Mouse (Mus musculus) forebrain, embryonic 16.5 days (tissue): Measurements from ENCODE around the gene Tgm7. TPM values are rescaled to one million over a fixed set of nuclear protein-coding genes. Genes with fewer than 3 reads are reported as not detected.
A peak's percentile ranks its signal among the peaks of the same experiment; 100 is the strongest.

Experiments
- ATAC-seq: fragments of 200-750 bp; cut with Nextera tagmentation; 2 replicates; pipeline ENCODE4 v1.8.0; 2017; ENCODE audit warnings: mild to moderate bottlenecking, moderate library complexity
- H3K27ac ChIP-seq: fragments of 300-500 bp; sonication (generic); 2 replicates; pipeline ENCODE4 v1.5.1; 2014; ENCODE audit warnings: low read length, control low read depth
- H3K27me3 ChIP-seq: fragments of 300-500 bp; sonication (generic); replicated peaks from 2 replicates; pipeline ENCODE4 v1.6.1; 2014; ENCODE audit warnings: low read length; ENCODE audit not compliant: control insufficient read depth, insufficient read depth
- H3K36me3 ChIP-seq: fragments of 300-500 bp; sonication (generic); 2 replicates; pipeline ENCODE4 v1.6.1; 2014; ENCODE audit not compliant: control insufficient read depth, insufficient read depth
- H3K4me1 ChIP-seq: fragments of 300-500 bp; sonication (generic); replicated peaks from 2 replicates; pipeline ENCODE4 v1.6.1; 2014; ENCODE audit warnings: low read length; ENCODE audit not compliant: control insufficient read depth, insufficient read depth
- H3K4me2 ChIP-seq: fragments of 300-500 bp; sonication (generic); 2 replicates; pipeline ENCODE4 v1.6.1; 2014; ENCODE audit warnings: mild to moderate bottlenecking, low read length, control low read depth
- H3K4me3 ChIP-seq: fragments of 300-500 bp; sonication (generic); replicated peaks from 2 replicates; pipeline ENCODE4 v1.5.1; 2014; ENCODE audit warnings: mild to moderate bottlenecking, low read length, control low read depth
- H3K9ac ChIP-seq: fragments of 300-500 bp; sonication (generic); replicated peaks from 2 replicates; pipeline ENCODE4 v1.6.1; 2014; ENCODE audit warnings: low read depth, low read length, control low read depth
- H3K9me3 ChIP-seq: fragments of 300-500 bp; sonication (generic); 2 replicates; pipeline ENCODE4 v1.6.1; 2016; ENCODE audit warnings: low read length; ENCODE audit not compliant: control insufficient read depth
- WGBS: fragments of 180-500 bp; shearing (Covaris S2); extraction: QIAGEN DNeasy Blood & Tissue Kit; methylation state at CpG from one replicate; pipeline ENCODE4 v1.1.7; 2014; 5-methylcytosine and 5-hydroxymethylcytosine counted together
- polyA plus RNA-seq: library from polyadenylated mRNA; unstranded; fragments of >200 nt; fragmentation: Nextera tagmentation; extraction: Ambion mirVana; gene quantifications from 2 replicates; pipeline ENCODE4 v1.2.1, GENCODE M21; 2015

Tgm7 gene
- polyA plus RNA-seq, result not detected in 2 replicates

DNA sequence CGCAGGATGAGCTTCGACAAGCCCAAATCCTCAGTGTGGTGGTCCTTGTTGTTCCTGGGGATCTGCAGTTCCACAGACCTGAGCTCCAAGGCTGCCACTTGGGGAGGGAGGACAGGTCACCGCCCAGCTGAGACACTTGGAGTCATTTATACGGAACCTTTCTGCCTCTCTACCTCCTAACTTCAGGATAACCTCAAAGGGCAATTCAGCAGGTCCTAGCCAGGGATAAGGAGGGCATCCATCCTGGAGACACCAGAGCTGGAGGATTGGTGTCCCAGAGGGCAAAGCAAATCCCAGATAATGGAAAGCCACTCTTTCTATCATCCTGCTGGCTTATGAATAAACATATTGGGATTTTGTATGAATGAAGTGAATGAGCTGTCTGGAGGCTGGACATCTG lies at the start of gene Tgm7:
Tgm7 (minus strand) TSS at position 101 of the 400 bp plus-strand sequence.
- no peak for ATAC-seq
- Histone ChIP-seq H3K27me3 (no peaks in the 10 kb centered on the region), H3K4me3 (no peak within 1 kb of the TSS), H3K9ac (no peak within 1 kb of the TSS), H3K4me1 (no peaks in the 10 kb centered on the region), H3K36me3 (no peaks in the 10 kb centered on the region), H3K27ac (no peak within 1 kb of the TSS), H3K4me2 (no peak within 1 kb of the TSS), H3K9me3 (no peaks in the 10 kb centered on the region)
- 91% methylated on average over 4 of the region's 4 CpGs for WGBS

DNA sequence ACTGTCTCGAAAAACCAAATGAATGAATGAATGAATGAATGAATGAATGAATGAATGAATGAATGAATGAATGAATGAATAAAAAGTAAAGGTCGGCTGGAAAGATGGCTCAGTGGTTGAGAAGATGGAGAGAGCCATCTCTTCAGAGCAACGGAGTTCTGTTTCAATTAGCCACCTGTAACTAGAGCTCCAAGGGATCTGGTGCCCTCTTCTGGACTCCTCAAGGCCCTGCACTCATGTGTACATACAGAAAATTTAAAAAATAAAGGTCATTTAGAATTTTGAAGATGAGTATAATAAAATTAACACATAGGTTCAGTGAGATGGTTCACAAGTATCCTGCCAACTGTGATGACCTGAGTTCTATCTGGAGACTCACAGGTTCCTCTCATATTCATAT lies 43.5 kb upstream of the Tgm7 start:
- no peak overlapping the region for H3K27ac ChIP-seq
- H3K27me3 ChIP-seq, result no peaks in the 10 kb centered on the region
- H3K36me3 ChIP-seq, result peaks cover 16% of the 10 kb centered on the region
- H3K9ac ChIP-seq, result no peak overlapping the region
- no peaks in the 10 kb centered on the region for H3K4me1 ChIP-seq
- WGBS, result 88% methylated on average over 3 of the region's 3 CpGs
- no peaks in the 10 kb centered on the region for H3K9me3 ChIP-seq
- ATAC-seq, result no peak
- H3K4me2 ChIP-seq, result no peak overlapping the region
- no peak overlapping the region for H3K4me3 ChIP-seq

DNA sequence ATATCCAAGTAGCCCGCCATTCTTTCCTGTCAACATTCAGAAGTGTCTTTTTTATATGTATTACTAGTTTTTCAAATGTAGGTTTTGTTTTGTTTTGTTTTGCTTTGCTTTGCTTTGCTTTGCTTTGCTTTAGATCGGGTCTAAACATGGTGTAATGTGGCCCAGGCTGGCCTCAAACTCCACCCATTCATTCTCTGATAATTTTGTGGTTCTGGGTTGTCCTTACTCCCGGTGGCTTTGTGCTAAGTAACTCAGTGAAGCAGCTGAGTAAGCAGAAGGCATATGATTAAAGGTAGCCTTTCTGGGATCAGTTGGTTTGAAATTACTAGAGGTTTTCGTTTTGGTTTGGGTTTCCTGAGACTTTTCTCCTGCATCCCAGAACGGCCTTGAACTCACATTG lies 40.1 kb upstream of the Tgm7 start:
- Histone ChIP-seq H3K27ac (no peak overlapping the region), H3K4me1 (no peaks in the 10 kb centered on the region), H3K36me3 (peaks cover 13% of the 10 kb centered on the region), H3K27me3 (no peaks in the 10 kb centered on the region), H3K4me2 (no peak overlapping the region), H3K9me3 (no peaks in the 10 kb centered on the region), H3K4me3 (no peak overlapping the region), H3K9ac (no peak overlapping the region)
- WGBS, result 87% methylated on average over 5 of the region's 5 CpGs
- ATAC-seq, result no peak

DNA sequence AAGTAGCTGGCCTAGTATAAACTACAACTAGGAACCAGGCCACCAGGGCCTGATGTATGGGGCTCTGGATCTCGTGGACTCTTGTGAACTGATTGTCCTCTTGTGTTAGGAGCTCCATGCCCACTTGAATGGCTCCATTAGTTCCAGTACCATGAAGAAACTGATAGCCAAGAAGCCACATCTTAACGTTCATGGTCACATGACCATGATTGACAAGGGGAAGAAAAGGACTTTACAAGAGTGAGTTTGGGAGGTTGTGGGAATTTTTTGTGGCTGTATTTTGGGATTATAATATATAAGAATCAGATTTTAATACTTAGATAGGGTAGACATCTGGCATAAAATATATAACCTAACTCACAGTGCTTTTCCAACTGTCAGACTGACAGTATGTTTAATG lies 32.8 kb upstream of the Tgm7 start:
- no peaks in the 10 kb centered on the region for H3K9me3 ChIP-seq
- H3K27ac ChIP-seq, result no peak overlapping the region
- WGBS, result 53% methylated on average over 2 of the region's 2 CpGs

DNA sequence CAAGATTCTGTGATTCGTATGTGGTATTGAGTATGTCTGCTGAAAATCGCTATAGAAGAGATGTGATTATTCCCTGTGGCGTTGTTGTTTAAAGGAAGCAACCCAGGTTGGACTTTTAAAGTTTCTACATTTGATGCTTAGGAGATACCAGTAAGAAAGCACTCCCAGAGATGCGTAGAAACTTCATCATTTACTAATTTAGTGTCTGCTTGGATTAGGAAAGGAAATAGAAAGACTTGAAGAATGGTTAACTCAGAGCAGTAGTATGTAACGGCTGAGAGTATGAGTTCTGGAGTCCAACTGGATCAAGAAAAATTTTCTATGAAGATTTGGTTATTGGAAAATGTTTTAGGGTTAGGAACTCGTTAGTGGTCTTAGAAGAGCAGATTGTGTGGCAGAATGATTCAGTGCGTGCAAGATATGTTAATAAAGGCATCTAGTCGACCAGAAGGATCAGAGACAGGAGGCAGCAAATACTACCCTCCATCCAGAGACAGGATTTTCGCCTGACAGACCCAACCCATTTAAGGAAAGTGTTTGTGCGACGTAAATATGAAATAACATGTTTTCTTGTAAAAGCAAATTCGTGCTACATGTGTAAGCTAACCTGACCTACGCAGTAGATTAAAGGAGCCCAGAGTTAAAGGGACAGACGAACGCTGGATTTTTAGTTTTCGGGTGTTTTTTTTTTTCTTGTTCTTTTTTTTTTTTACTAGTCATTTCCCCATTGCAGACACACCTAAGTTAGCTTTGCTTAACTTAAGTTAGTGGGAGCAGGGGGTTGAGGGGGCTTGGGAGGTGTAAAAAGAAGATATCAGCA lies 31.8 kb upstream of the Tgm7 start:
- Histone ChIP-seq H3K4me1 (peaks cover 29% of the 10 kb centered on the region), H3K9me3 (no peaks in the 10 kb centered on the region), H3K36me3 (peaks cover 3% of the 10 kb centered on the region; the same call in 1 of the 2 replicates), H3K4me3 (peak overlapping the region; percentile 83), H3K4me2 (peak overlapping the region; percentile 73), H3K9ac (peak overlapping the region; percentile 90), H3K27ac (peak overlapping the region; percentile 99), H3K27me3 (no peaks in the 10 kb centered on the region)
- no peak for ATAC-seq
- 62% methylated on average over 16 of the region's 16 CpGs for WGBS

More for the DNA sequence above, 32.8 kb upstream of the Tgm7 start:
- Histone ChIP-seq H3K27me3 (no peaks in the 10 kb centered on the region), H3K9ac (no peak overlapping the region), H3K36me3 (peaks cover 7% of the 10 kb centered on the region), H3K4me1 (peaks cover 28% of the 10 kb centered on the region), H3K4me3 (no peak overlapping the region), H3K4me2 (no peak overlapping the region)
- no peak for ATAC-seq

DNA sequence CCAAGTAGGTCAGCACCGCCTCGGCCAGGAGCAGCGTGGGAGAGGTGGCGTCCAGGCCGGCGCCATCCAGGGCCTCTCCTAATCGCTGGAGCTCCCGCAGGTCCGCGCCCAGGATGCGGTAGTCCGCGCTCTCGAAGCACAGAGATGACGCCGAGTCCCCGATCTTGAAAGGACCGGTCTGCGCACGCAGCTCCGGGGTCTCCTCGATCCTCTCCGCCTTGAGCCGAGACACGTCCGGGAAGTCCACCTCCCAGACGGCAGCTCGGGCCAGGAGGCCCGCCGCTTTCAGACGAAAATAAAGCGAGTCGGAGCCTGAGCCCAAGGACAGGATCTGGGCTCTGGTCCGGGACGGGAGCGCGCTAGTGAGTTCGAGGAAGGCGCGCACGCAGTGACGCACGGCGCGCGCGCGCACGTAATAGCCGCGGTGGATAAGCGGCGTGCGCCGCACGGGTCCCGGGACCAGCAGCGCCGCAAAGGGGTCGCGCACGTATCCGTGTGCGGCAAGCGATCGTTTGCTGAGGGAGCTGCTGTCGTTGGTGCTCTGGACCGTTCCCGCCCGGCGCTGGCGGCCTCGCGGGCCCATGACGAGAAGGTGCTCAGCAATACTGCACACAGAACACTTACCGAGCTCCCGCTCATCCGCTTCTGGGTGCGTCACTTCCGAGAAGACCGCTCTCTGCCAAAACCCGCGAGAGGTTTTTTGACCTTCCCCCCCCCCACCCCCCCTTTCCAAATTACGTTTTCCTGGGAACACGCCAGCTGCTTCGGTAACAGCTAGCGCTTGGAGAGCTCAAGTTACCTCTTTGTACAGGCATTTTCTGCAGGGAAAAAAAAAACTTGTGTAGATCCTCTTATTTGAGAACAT lies 30.7 kb upstream of the Tgm7 start, which contains the start of the genes Adal and Lcmt2:
Adal (plus strand) TSS at position 411 of the 865 bp plus-strand sequence.
Lcmt2 (minus strand) TSS at position 636 of the 865 bp plus-strand sequence.
- Histone ChIP-seq H3K9ac (peak within 1 kb of the TSS; percentile 90), H3K4me2 (peak within 1 kb of the TSS; percentile 73), H3K27me3 (no peaks in the 10 kb centered on the region), H3K36me3 (peaks cover 3% of the 10 kb centered on the region; the same call in 1 of the 2 replicates), H3K9me3 (no peaks in the 10 kb centered on the region), H3K4me3 (peak within 1 kb of the TSS; percentile 83), H3K27ac (peak within 1 kb of the TSS; percentile 99), H3K4me1 (peaks cover 29% of the 10 kb centered on the region)
- ATAC-seq, result peak; percentile 96
- under 1% methylated on average over 87 of the region's 87 CpGs for WGBS

DNA sequence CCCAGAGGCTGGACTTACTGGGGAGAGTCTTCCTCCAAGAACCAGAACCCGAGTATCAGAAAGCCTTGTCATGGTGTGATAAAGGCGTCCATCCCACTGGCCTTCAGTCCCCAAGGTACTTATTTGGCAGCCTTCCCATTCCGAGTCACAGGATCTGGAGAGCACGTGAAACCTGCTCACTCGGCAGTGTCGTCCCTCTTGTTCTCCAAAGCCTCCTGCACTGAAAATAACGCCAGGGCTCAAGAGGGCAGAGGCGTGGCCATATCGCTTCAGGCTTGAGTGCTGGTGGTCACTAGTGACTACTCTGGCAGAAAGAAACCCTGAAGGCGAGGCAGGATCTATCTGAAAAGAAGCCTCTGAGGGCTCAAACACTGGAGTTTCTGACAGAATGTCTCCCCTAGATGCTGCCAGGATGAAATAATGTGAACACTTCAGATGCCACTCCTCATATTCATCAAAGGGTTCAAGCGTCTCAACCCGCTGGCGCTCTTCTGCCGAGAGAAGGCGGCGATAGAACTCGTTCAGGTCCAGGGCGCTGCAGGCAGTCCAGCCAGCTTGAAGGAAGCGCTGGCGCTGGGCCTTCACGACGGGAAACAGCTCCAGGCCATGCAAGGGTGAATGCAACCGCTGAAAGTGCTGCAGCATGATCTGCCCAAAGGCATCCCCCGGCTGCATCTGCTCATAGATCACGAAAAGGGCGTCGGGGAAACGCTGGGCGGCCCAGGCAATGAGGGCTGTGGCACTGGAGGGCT lies 29.8 kb upstream of the Tgm7 start:
- Histone ChIP-seq H3K4me2 (peak overlapping the region; percentile 73), H3K4me1 (peaks cover 29% of the 10 kb centered on the region), H3K27ac (peak overlapping the region; percentile 99), H3K27me3 (no peaks in the 10 kb centered on the region), H3K4me3 (peak overlapping the region; percentile 83), H3K36me3 (peaks cover 3% of the 10 kb centered on the region; the same call in 1 of the 2 replicates), H3K9me3 (no peaks in the 10 kb centered on the region), H3K9ac (peak overlapping the region; percentile 90)
- 54% methylated on average over 29 of the region's 29 CpGs for WGBS
- ATAC-seq, result no peak

DNA sequence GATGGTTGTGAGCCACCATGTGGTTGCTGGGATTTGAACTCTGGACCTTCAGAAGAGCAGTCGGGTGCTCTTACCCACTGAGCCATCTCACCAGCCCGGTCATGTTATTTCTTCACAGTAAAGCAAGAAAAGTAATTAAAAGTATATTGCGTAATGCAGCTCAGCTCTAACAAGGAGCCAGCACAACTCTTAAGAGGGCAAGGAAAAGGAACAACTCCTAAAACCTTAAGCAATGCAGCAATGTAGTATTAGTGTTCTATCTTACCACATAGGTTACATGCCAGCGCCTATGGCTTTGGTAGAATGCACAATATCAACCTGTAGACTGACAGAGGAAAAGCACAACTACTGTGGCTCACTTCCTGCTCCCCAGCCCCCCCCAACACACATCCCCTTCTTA lies 27.8 kb upstream of the Tgm7 start:
- Histone ChIP-seq H3K4me3 (no peak overlapping the region), H3K4me2 (no peak overlapping the region), H3K4me1 (peaks cover 29% of the 10 kb centered on the region), H3K27ac (no peak overlapping the region), H3K27me3 (no peaks in the 10 kb centered on the region), H3K36me3 (peaks cover 3% of the 10 kb centered on the region; the same call in 1 of the 2 replicates), H3K9ac (no peak overlapping the region), H3K9me3 (no peaks in the 10 kb centered on the region)
- 96% methylated on average over 4 of the region's 4 CpGs for WGBS
- ATAC-seq, result no peak
